Mouse (Mus musculus) frontal cortex, adult 2 months (tissue): Measurements from ENCODE around the gene Apobec1. TPM values are rescaled to one million over a fixed set of nuclear protein-coding genes. Genes with fewer than 3 reads are reported as not detected.
"Not testable (repeated sequence)": the region's sequence is repeated elsewhere in the genome, so short reads cannot be mapped to it uniquely, and the experiment has no call there.

Experiments
- DNase-seq, 2 experiments: peaks; one replicate each; pipeline ENCODE4 v3.0.0; 2022; ENCODE audit warnings: low spot score in 1 of 2; ENCODE audit errors: extremely low spot score in 1 of 2
- polyA plus RNA-seq: library from polyadenylated mRNA; depleted of rRNA; stranded (reverse); fragments of >200 nt; gene quantifications from 2 replicates; pipeline ENCODE4 v1.2.3, GENCODE M21; 2012; rRNA removed

The Apobec1 gene
- 3.3 and 5.5 TPM in 2 replicates for polyA plus RNA-seq

DNA sequence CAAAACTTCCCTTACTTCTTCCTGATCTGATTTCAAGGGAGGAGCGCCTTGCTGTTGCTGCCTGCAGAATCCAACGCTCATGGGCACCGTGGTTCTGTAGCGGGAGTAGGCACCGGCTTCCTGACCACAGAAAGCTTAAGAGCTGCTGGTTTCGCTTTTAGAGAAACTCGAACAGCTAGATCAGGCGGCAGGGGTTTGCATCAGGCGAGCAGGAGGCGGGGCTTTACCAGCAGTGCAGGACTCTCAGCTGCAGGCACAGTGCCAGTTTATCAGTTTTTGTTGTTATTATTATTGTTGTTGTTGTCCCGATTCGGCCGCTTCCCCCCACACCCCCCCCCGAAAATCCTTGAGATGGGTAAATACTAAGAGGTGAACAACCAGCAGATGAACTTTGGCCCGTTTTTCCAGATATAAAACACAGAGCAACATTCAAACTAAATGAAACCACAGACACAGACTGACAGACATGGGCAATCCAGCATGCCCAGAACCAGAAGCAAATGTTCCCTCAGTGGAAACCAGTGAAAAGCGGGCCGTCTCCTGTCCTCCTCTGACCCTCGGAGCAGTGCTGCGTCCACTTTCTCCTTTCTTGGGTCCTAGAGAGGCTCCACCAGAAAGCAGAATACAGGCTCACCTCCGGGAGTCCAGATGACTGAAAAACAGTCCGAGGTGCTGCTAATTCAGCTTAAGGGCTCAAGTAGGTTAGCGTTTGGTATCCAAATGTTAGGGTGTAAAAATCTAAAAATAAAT lies at the start of gene Apobec1:
Gene Apobec1, minus strand, starts transcription at position 203 of the 750 bp plus-strand sequence.
- DNase-seq, result peak in 1 of 2 experiments; percentile 54

GRCm38 (mm10) chr6:122650398-122650980 lies 48.2 kb upstream of the Apobec1 start:
- no peak for DNase-seq

DNA sequence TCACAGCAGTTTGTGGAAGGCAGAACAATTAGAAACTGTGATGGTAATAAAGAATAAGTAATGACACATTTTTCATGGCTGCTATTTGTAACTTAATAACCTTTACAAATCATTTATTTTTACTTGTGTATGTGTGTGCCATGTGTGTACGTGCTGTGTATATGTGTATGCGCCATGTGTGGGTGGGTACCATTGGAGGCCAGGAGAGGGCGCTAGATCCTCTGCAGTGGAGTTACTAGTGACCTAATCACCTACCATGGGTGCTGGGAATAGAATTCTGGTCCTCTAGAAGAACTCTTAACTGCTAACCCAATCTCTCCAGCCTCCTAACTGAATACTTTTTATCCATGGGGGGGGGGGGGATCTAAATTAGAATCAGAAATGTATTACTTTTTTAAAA lies 47.7 kb upstream of the Apobec1 start:
- DNase-seq, result no peak

DNA sequence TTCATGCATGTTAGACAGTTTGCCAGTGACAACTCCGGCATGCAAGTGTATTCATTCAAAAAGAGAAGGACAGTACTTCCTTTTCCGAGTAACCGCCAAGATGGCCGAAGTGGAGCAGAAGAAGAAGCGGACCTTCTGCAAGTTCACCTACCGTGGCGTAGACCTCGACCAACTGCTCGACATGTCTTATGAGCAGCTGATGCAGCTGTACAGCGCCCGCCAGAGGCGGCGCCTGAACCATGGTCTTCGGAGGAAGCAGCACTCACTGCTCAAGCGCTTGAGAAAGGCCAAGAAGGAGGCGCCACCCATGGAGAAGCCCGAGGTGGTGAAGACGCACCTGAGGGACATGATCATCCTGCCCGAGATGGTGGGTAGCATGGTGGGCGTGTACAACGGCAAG lies 42.0 kb upstream of the Apobec1 start:
- DNase-seq, result not testable (repeated sequence)

DNA sequence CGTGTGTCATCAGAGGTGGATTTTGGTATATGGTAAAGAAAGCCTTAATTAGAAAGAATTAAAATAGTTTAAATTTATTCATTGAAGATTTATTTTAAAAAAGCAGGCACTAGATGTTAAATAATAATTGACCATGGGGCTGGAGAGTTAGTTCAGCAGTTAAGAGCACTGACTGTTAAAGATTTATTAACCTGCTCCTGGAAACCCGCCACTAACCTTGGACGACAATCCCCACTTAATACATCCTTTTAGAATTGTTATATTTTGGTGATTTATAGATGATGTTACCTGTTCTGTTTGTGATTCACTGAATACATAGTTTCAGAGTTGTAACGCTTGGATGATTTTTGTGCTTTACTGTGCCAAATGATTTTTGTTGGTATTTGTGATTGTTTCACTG lies 35.3 kb upstream of the Apobec1 start:
- not testable (repeated sequence) for DNase-seq

DNA sequence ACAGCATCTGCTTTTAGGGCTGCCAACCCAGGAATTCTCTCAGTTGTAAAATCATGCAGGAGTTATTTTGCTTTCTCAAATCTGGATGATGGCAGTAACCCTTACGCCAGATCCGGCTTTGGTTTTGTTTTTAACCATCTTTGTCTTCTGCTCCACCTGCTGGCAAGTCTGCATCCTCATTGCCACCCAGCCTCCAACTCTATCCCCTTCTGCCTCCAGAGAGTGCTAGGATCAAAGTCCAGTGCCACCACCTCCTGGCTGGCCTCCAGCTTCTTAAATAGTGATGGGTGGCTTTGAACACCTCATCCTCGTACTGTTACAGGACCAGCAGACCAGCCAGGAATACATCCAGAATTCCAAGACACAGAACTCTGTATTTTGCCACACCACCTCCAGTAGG lies 34.4 kb upstream of the Apobec1 start:
- no peak for DNase-seq

- no peak for DNase-seq
These were observed 33.1 kb upstream of the Apobec1 start for GRCm38 (mm10) chr6:122635315-122635714.

GRCm38 (mm10) chr6:122633411-122633810 lies 31.2 kb upstream of the Apobec1 start:
- peak in 1 of 2 experiments; percentile 3 for DNase-seq

DNA sequence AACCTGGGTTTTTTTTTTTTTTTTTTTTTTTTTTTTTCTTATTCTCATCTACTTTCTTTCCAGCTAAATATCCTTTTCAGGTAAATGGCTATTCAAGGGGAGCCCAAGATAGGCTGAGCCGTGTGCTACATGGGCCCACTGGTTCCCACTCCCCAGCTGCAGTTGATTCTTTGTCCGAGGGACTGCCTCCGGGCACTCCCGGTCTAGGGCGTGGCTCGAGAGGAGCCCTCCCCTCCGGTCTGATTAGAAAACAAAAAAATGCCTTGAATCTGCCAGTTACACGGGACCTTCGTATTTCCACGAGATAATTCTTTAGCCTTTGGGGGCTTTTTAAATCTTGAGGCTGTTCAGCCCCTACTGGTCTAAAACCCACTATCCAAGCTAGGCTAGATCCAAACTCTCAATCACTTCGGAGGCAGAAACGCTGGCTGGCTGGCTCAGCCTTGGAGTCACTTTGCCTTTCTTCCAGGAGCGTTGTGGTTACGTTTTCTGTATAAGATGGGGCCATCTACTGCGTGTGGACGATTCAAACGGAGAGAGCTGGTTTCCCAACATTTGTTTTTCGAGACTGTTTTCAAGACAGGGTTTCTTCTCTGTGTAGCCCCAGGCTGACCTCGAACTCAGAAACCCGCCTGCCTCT lies 25.3 kb upstream of the Apobec1 start:
- DNase-seq, result no peak

DNA sequence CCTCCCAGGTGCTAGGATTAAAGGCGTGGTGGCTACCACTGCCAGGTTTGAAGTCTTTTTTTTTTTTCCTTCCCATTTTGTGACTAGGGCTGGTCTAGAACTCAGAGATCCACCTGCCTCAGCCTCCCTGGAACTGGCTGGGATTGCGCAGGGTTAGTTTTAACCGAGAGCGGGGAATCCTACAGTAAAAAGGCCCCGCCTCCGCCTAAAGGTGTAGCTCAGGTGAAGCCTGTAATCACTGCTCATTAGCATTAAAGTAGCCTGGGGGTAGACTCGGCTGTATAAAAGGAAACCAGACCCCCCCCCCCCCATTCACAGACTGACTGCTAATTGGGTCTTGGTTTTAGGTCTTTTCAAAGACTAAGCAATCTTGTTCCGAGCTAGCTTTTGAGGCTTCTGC lies 23.9 kb upstream of the Apobec1 start, which contains the start of gene Dppa3:
Gene Dppa3, plus strand, starts transcription at position 301 of the 400 bp plus-strand sequence.
- DNase-seq, result no peak

- DNase-seq, result no peak
These were observed 22.9 kb upstream of the Apobec1 start for GRCm38 (mm10) chr6:122625156-122625555.

GRCm38 (mm10) chr6:122624480-122624879 lies 22.2 kb upstream of the Apobec1 start:
- no peak for DNase-seq

DNA sequence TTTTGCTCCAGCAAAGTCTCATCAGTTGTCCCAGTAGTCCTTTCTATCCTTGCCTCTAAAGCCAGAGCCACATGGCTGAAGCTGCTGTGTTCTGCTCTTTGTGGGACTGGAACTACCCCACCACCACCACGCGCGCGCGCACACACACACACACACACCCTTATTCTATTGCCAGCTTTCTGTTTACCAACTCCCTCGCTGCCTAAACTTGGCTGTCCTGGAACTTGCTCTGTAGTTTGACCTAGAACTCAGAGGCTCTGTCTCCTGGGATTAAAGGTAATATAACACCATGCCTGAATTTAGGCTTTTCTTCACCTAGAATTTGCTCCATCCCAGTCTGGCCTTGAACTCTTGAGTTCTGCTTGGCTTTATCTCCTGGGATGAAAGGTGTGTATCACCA lies 18.8 kb upstream of the Apobec1 start:
- DNase-seq, result no peak

DNA sequence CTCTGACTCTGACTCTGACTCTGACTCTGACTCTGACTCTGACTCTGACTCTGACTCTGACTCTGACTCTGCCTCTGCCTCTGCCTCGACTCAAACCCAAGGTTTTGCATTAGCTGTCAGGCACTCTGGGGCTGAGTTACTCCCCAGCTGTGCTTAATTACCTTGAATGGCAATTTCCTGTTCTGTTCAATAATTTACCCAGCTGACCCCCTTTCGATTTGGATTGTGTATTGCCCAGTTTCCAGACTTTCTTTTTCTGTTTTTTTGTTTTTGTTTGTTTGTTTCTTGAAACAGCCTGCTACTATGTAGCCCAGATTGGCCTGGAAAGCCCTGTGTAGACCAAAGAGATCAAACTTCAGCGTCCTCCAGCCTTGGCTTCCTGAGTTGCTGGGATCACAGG lies 13.8 kb upstream of the Apobec1 start:
- no peak for DNase-seq

DNA sequence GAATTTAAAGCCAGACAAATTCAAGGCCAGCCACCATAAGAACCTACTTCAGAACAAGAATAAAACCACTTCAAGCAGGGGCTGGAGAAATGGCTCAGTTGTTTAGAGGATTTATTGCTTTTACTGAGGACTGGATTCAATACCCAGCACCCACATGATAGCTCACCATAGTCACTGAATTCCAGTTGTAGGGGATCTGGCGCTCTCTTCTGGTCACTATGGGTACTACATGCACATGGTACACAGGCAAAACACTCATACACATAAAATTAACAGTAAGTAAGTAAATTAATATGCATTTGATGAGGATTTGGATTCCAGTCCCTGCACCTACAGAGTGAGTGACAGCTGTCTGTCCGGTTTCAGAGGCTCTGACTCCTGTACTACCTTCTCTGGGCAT lies 11.8 kb upstream of the Apobec1 start:
- no peak for DNase-seq

- DNase-seq, result no peak
These were observed 10.2 kb upstream of the Apobec1 start for GRCm38 (mm10) chr6:122612426-122612825.

DNA sequence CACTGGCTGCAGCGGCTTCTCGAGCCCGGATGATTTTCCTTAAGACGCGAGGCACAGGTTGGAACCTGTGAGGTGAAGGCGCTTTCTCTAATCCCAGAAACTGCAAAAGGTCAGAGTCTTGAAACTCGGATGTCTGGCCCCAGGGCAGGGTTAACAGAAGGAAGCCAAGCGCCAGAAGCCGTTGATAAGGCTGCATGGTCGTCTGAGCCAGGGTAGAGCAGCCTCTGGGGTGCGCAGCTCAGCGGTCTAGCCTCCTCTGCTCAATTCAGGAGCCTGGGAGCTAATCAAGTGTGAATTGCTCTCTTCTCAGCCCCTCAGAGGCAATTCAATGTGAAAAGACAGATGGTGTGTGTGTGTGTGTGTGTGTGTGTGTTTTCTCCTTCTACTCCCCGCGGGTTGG lies 7.5 kb upstream of the Apobec1 start, which contains the start of gene Gdf3:
Gene Gdf3, minus strand, starts transcription at position 317 of the 400 bp plus-strand sequence.
- no peak for DNase-seq

GRCm38 (mm10) chr6:122609377-122609728 lies 7.1 kb upstream of the Apobec1 start:
- no peak for DNase-seq

GRCm38 (mm10) chr6:122608434-122609376 lies 6.5 kb upstream of the Apobec1 start:
- DNase-seq, result no peak

DNA sequence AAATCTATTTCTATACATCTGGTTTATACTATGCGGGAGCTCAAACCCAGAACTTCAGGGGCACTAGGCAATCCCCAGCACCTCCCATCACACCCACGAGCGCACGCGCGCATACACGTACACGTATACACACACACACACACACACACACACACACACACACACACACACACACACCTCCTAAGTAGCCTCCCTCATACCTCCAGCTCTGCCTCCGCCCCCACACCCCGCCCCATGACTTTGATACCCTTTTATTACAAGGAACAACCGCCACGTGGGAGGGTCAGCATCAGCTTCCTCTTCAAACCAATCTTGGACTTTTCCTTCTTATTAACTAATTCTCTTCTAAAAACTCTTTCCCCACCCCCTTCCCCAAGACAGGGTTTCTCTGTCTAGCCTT lies 5.5 kb upstream of the Apobec1 start:
- DNase-seq, result no peak

DNA sequence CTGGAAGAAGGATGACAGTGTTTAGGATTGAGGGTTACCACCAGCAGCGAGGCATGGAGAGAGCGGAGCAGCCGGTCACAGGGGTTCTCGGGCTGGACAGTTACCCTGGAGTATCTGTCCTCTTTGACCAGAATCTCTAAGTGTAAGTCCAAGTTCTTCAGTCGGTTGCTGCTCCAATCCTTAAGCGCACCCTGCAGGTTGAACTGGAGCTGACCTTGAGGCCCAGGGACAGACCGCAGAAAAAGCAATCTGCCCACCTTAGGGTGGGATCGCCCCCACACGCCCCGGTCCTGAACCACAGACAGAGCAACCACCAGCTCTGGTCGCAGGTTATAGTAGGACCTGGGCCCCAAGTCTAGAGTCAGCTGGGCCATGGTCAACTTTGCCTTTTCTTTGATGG lies 4.4 kb upstream of the Apobec1 start:
- no peak for DNase-seq
